Mouse (Mus musculus): ENCODE results near the gene Itgb6. TPM values are rescaled to one million over a fixed set of nuclear protein-coding genes. Genes with fewer than 3 reads are reported as not detected.

Gene Itgb6
- polyA plus RNA-seq, 1 experiment from 2014 or later = 0.06 TPM

DNA sequence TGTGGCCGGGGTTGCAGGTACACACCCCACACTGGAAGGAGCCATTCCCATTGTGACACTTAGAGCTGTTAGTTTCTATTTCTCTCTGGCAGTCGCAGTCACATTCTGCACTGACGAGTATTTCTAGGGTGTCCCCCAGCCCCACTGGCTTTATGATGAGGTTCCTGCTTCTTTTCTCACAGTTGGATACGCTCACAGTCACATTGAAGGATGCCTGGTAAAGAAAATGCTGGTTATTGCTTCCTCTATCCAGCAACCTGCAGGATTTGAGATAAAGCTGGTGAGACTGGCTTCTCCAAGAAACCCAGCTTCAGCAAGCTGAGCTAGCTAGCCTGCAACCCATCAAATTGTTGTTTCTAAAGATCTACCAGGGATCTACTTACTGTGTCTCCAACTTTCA lies 94.5 kb downstream of the Itgb6 start:
- H3K36me3 ChIP-seq (replicated peaks; ENCODE audit: insufficient read depth, low read length) = no peaks in the 10 kb centered on the region
- ATAC-seq (no peak), DNase-seq (no peak)
- H3K27ac ChIP-seq (ENCODE audit: low read depth) = no peak overlapping the region
- no peaks in the 10 kb centered on the region for H3K9me3 ChIP-seq (ENCODE audit: low read length)
- no peak overlapping the region for H3K4me3 ChIP-seq (ENCODE audit: low read depth, low read length)
- no peak overlapping the region for H3K9ac ChIP-seq (replicated peaks)
- 47% methylated on average over 4 of the region's 4 CpGs for WGBS (ENCODE audit: insufficient replicate concordance)
- H3K4me2 ChIP-seq (ENCODE audit: low read depth, low read length) = no peak overlapping the region
- no peaks in the 10 kb centered on the region for H3K27me3 ChIP-seq (ENCODE audit: insufficient read depth, low read length)
- no peak for TF ChIP-seq EP300 (IDR thresholded peaks at IDR 0.05; ENCODE audit: low read depth)
- TF ChIP-seq CTCF (IDR thresholded peaks at IDR 0.05; ENCODE audit: low read depth) = no peak
- no peaks in the 10 kb centered on the region for H3K4me1 ChIP-seq (ENCODE audit: insufficient read depth)

DNA sequence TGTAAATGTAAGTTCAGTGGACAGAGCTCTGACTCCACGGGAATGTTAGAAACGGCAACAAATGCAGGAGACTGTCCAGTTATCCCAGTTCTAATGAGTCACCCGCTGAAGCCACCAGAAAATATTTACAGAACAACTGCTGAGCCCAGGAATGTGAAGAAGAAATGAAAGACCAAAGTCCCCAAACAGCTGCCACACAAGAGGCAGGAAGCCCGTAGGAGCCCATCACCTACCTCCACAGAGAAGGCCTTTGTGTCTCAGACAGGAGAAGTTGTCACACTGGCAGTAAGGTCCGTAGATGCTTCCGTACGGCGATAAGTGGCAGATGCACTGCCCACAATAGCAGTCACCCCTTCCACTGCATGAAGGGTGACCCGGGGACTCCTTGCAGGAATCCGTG lies 94.9 kb downstream of the Itgb6 start:
- Histone ChIP-seq H3K27me3 (ENCODE audit: insufficient read depth, low read length) (no peaks in the 10 kb centered on the region), H3K4me1 (ENCODE audit: insufficient read depth) (no peaks in the 10 kb centered on the region), H3K4me3 (ENCODE audit: low read depth, low read length) (no peak overlapping the region), H3K4me2 (ENCODE audit: low read depth, low read length) (no peak overlapping the region), H3K36me3 (replicated peaks; ENCODE audit: insufficient read depth, low read length) (no peaks in the 10 kb centered on the region), H3K27ac (ENCODE audit: low read depth) (no peak overlapping the region), H3K9me3 (ENCODE audit: low read length) (no peaks in the 10 kb centered on the region), H3K9ac (replicated peaks) (no peak overlapping the region)
- no peak for DNase-seq
- no peak for ATAC-seq
- TF ChIP-seq CTCF (IDR thresholded peaks at IDR 0.05; ENCODE audit: low read depth) (no peak), EP300 (IDR thresholded peaks at IDR 0.05; ENCODE audit: low read depth) (no peak)
- 62% methylated on average over 10 of the region's 10 CpGs for WGBS (ENCODE audit: insufficient replicate concordance)

DNA sequence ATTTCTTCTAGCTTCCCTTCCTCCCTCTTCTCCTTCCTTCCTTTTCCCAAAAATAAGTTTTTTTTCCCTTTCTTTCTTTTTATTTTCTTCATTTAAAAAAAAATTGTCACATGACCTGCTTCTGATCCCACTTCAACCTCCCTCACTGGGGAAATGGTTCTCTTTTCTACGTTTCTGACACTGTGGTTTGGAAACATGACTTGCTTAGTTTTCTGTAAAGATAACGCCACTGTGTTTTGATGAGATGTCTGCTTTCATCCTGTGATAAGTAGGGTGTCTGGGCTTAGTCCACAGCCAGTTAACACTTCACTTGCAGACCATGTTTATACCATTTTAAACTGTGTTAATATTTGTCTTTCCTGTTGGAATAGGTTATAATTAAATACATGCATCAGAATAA lies 96.7 kb downstream of the Itgb6 start:
- Histone ChIP-seq H3K4me2 (ENCODE audit: low read depth, low read length) (no peak overlapping the region), H3K9ac (replicated peaks) (no peak overlapping the region), H3K9me3 (ENCODE audit: low read length) (no peaks in the 10 kb centered on the region), H3K27ac (ENCODE audit: low read depth) (no peak overlapping the region), H3K4me3 (ENCODE audit: low read depth, low read length) (no peak overlapping the region), H3K4me1 (ENCODE audit: insufficient read depth) (no peaks in the 10 kb centered on the region), H3K36me3 (replicated peaks; ENCODE audit: insufficient read depth, low read length) (no peaks in the 10 kb centered on the region), H3K27me3 (ENCODE audit: insufficient read depth, low read length) (no peaks in the 10 kb centered on the region)
- TF ChIP-seq CTCF (IDR thresholded peaks at IDR 0.05; ENCODE audit: low read depth) (no peak), EP300 (IDR thresholded peaks at IDR 0.05; ENCODE audit: low read depth) (no peak)
- DNase-seq = no peak
- ATAC-seq = no peak
- 15% methylated on average over 2 of the region's 2 CpGs for WGBS (ENCODE audit: insufficient replicate concordance)

DNA sequence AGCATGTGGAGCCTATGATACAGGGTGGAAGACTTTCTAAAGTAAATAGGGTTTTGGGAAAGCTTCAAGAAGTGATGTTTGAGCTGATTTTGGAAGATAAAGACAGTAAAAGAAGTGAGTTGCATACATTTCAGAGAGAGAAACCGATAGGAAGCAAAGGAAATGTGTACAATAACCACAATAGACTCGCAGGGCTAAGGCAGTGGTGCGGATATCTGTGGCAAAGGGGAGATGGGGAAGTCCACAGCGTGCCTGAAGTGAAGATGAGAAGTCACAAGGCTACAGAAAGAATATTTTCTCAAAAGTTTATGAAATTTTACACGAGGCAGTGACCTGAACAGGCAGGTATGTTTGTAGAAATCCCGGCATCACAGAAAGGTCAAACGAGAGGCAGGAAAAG lies 100.3 kb downstream of the Itgb6 start:
- TF ChIP-seq CTCF (IDR thresholded peaks at IDR 0.05; ENCODE audit: low read depth) (no peak), EP300 (IDR thresholded peaks at IDR 0.05; ENCODE audit: low read depth) (no peak)
- Histone ChIP-seq H3K4me3 (ENCODE audit: low read depth, low read length) (no peak overlapping the region), H3K27me3 (ENCODE audit: insufficient read depth, low read length) (no peaks in the 10 kb centered on the region), H3K4me2 (ENCODE audit: low read depth, low read length) (no peak overlapping the region), H3K4me1 (ENCODE audit: insufficient read depth) (no peaks in the 10 kb centered on the region), H3K36me3 (replicated peaks; ENCODE audit: insufficient read depth, low read length) (no peaks in the 10 kb centered on the region), H3K9me3 (ENCODE audit: low read length) (no peaks in the 10 kb centered on the region), H3K9ac (replicated peaks) (no peak overlapping the region), H3K27ac (ENCODE audit: low read depth) (no peak overlapping the region)
- ATAC-seq = no peak
- no peak for DNase-seq
- 22% methylated on average over 7 of the region's 7 CpGs for WGBS (ENCODE audit: insufficient replicate concordance)

DNA sequence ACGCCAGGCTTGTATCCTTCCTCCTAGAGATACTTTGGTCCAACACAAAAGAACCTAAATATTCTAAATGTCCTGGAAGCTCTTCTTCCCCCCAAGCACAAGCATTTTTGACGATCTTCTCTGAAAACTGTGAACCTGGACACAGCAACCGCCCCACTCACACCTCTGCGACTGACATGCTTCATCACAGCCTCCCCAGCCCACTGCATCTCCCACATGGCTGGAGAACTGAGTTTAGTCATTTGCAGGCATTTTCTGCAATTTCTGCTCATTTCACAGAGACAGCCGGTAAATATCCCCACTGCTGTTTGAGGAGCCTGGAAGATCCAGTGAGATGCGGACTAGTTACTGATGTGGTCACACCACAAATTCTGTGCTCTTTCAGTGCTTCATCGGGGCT lies 107.7 kb downstream of the Itgb6 start:
- TF ChIP-seq EP300 (IDR thresholded peaks at IDR 0.05; ENCODE audit: low read depth) = no peak
- no peak for TF ChIP-seq CTCF (IDR thresholded peaks at IDR 0.05; ENCODE audit: low read depth)
- no peaks in the 10 kb centered on the region for H3K4me1 ChIP-seq (ENCODE audit: insufficient read depth)
- ATAC-seq (no peak), DNase-seq (no peak)
- no peak overlapping the region for H3K4me2 ChIP-seq (ENCODE audit: low read depth, low read length)
- no peak overlapping the region for H3K27ac ChIP-seq (ENCODE audit: low read depth)
- H3K4me3 ChIP-seq (ENCODE audit: low read depth, low read length) = no peak overlapping the region
- no peaks in the 10 kb centered on the region for H3K36me3 ChIP-seq (replicated peaks; ENCODE audit: insufficient read depth, low read length)
- no peak overlapping the region for H3K9ac ChIP-seq (replicated peaks)
- no peaks in the 10 kb centered on the region for H3K27me3 ChIP-seq (ENCODE audit: insufficient read depth, low read length)
- H3K9me3 ChIP-seq (ENCODE audit: low read length) = no peaks in the 10 kb centered on the region
- 86% methylated on average over 7 of the region's 7 CpGs for WGBS (ENCODE audit: insufficient replicate concordance)

DNA sequence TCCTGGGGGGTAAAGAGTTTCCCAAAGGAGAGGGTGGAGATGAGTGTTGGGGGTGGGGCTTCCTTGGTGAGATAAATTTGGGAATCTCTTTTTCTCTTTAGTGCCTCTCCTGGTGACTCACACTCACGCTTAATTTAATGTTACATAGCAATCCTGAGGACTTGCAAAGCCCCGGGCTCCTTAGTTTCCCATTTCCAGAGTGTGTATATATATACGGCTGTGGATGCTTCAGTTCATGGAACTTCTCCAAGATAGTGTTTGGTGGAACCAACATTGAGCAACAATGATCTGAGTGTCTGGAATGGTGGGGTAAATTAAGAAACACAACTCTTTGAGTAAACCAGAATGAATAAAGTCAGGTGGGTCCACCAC lies 108.6 kb downstream of the Itgb6 start:
- no peaks in the 10 kb centered on the region for H3K36me3 ChIP-seq (replicated peaks; ENCODE audit: insufficient read depth, low read length)
- TF ChIP-seq CTCF (IDR thresholded peaks at IDR 0.05; ENCODE audit: low read depth) (no peak), EP300 (IDR thresholded peaks at IDR 0.05; ENCODE audit: low read depth) (no peak)
- no peak overlapping the region for H3K9ac ChIP-seq (replicated peaks)
- no peaks in the 10 kb centered on the region for H3K9me3 ChIP-seq (ENCODE audit: low read length)
- H3K4me2 ChIP-seq (ENCODE audit: low read depth, low read length) = no peak overlapping the region
- no peaks in the 10 kb centered on the region for H3K4me1 ChIP-seq (ENCODE audit: insufficient read depth)
- 74% methylated on average over 3 of the region's 3 CpGs for WGBS (ENCODE audit: insufficient replicate concordance)
- no peaks in the 10 kb centered on the region for H3K27me3 ChIP-seq (ENCODE audit: insufficient read depth, low read length)
- no peak overlapping the region for H3K4me3 ChIP-seq (ENCODE audit: low read depth, low read length)
- H3K27ac ChIP-seq (ENCODE audit: low read depth) = no peak overlapping the region
- DNase-seq = no peak
- ATAC-seq = no peak

Data from liver, postnatal 0 days (tissue).